Mouse (Mus musculus) lung, adult 2 months (tissue): ENCODE data around the gene Paip2b.

Experiments
- CTCF ChIP-seq: fragments of 200-500 bp; IDR thresholded peaks from 2 replicates; pipeline ENCODE4 v1.5.1; 2011; ENCODE audit warnings: mild to moderate bottlenecking, low read length, control low read depth; ENCODE audit not compliant: insufficient read depth
- POLR2A ChIP-seq: fragments of 200-500 bp; IDR thresholded peaks from 2 replicates; pipeline ENCODE4 v1.6.1; 2011; ENCODE audit warnings: low read depth, mild to moderate bottlenecking, control low read depth, low read length, borderline replicate concordance; ENCODE audit errors: extremely low read depth

- TF ChIP-seq CTCF (no peak), POLR2A (no peak)
These were observed 6.5 kb upstream of the Paip2b start for GRCm38 (mm10) chr6:83838046-83838445.
